Mouse (Mus musculus): Measurements from ENCODE around the gene Ccl9. TPM values are rescaled to one million over a fixed set of nuclear protein-coding genes. Genes with fewer than 3 reads are reported as not detected.

The Ccl9 gene
- total and polyA plus RNA-seq, 3 experiments: 0.67 to 0.81 TPM; not detected in 1

DNA sequence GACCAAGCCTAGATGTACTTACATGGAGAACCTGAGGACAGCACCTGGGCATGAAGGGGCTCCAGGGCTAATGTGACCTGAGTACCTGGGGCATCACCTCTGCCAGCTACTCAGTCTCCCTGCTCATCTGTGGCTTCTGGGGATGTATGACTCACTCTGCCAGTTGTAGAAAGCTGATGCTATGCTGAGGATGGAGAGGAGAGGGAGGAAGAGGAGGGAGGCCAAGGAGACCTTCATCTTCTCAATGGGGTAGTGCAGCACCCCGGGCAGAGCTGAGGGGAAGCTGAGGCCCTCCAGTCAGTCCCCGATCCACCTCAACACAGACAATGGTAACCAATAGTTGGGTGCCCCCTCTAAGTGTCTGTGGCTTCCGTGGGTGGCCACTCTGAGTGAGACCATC, 9.7 kb downstream of the Ccl9 start:
- H3K9ac ChIP-seq (ENCODE audit: insufficient read depth, low read depth): no peak overlapping the region
- no peak overlapping the region for H3K4me3 ChIP-seq (replicated peaks in 1 of 3; ENCODE audit: low read depth in 2 of 3, low read length in 2 of 3, poor library complexity in 1 of 3)
- H3K79me2 ChIP-seq (replicated peaks; ENCODE audit: control insufficient read depth, extremely low read depth, insufficient read depth, poor library complexity, severe bottlenecking): no peaks in the 10 kb centered on the region
- in situ Hi-C loops (cut with MboI; ENCODE audit: low pct_ligation_motif_present, low pct_unique_long_range_greater_than_20kb, low sequenced_read_pairs) (loop anchor here (10.0 to 25.0 kb wide), 2 partner anchors 176 to 369 kb away; partner anchors contain the start of genes Ddx52 and Wfdc21), dilution Hi-C loops (cut with MboI; ENCODE audit: extremely low pct_ligation_motif_present, extremely low pct_unique_long_range_greater_than_20kb, low sequenced_read_pairs) (no loop called here)
- peaks cover 16 to 22% of the 10 kb centered on the region in 2 experiments for H3K4me1 ChIP-seq (ENCODE audit: control insufficient read depth in 1 of 2, insufficient read depth in 2 of 2)
- peaks cover 3% of the 10 kb centered on the region for H3K27me3 ChIP-seq (replicated peaks)
- no peaks in the 10 kb centered on the region for H3K36me3 ChIP-seq (replicated peaks in 1 of 2; ENCODE audit: control insufficient read depth in 1 of 2, insufficient read depth in 1 of 2, low read length in 1 of 2)
- TF ChIP-seq IRF4 (IDR thresholded peaks at IDR 0.05; ENCODE audit: low read depth, low read length): no peak
- no peak for TF ChIP-seq MAZ (IDR thresholded peaks at IDR 0.05; ENCODE audit: low read depth, low read length)
- TF ChIP-seq CHD2 (IDR thresholded peaks at IDR 0.05; ENCODE audit: low read length): no peak
- no peak for TF ChIP-seq USF1 (IDR thresholded peaks at IDR 0.05; ENCODE audit: low read depth, low read length)
- TF ChIP-seq HCFC1 (IDR thresholded peaks at IDR 0.05; ENCODE audit: low read depth, low read length): no peak
- no peak for TF ChIP-seq ZMIZ1 (IDR thresholded peaks at IDR 0.05; ENCODE audit: low read depth, low read length)
- TF ChIP-seq NELFE (IDR thresholded peaks at IDR 0.05; ENCODE audit: low read depth, low read length): no peak
- no peak for TF ChIP-seq POLR2A (IDR thresholded peaks at IDR 0.05; ENCODE audit: low read depth, low read length)
- TF ChIP-seq SMC3 (IDR thresholded peaks at IDR 0.05; ENCODE audit: low read depth, low read length): no peak
- TF ChIP-seq E2F4 (IDR thresholded peaks at IDR 0.05; ENCODE audit: insufficient replicate concordance, low read depth, low read length): no peak
- no peak for TF ChIP-seq ELF1 (IDR thresholded peaks at IDR 0.05; ENCODE audit: low read depth, low read length)
- no peak for TF ChIP-seq KAT2A (IDR thresholded peaks at IDR 0.05; ENCODE audit: insufficient replicate concordance, low read length)
- no peak for TF ChIP-seq USF2 (conservative IDR thresholded peaks at IDR 0.05; ENCODE audit: low read depth, low read length)
- TF ChIP-seq MAFK (IDR thresholded peaks at IDR 0.05; ENCODE audit: insufficient replicate concordance, low read length): no peak
- TF ChIP-seq MXI1 (IDR thresholded peaks at IDR 0.05; ENCODE audit: low read depth, low read length): no peak
- TF ChIP-seq TBP (conservative IDR thresholded peaks at IDR 0.05; ENCODE audit: low read depth, low read length): no peak
- TF ChIP-seq CHD1 (IDR thresholded peaks at IDR 0.05; ENCODE audit: low read depth, low read length): no peak
- no peaks in the 10 kb centered on the region for H3K9me3 ChIP-seq (replicated peaks; ENCODE audit: low read length)
- DNase-seq (ENCODE audit: extremely low read depth): no peak
- no peak overlapping the region for H3K27ac ChIP-seq (ENCODE audit: insufficient read depth, low read depth)
- no peak overlapping the region for H3K4me2 ChIP-seq (ENCODE audit: insufficient read depth, low read depth, poor library complexity, severe bottlenecking)

- in situ Hi-C loops (cut with MboI; ENCODE audit: low pct_ligation_motif_present, low pct_unique_long_range_greater_than_20kb, low sequenced_read_pairs): loop anchor here (10.0 to 25.0 kb wide), 2 partner anchors 177 to 369 kb away; partner anchors contain the start of genes Ddx52 and Wfdc21
- Histone ChIP-seq H3K9ac (ENCODE audit: insufficient read depth, low read depth) (no peak overlapping the region), H3K4me2 (ENCODE audit: insufficient read depth, low read depth, poor library complexity, severe bottlenecking) (no peak overlapping the region), H3K4me1 (ENCODE audit: control insufficient read depth in 1 of 2, insufficient read depth in 2 of 2) (peaks cover 16 to 25% of the 10 kb centered on the region in 2 experiments), H3K27ac (ENCODE audit: insufficient read depth, low read depth) (no peak overlapping the region), H3K4me3 (replicated peaks in 1 of 3; ENCODE audit: low read depth in 2 of 3, low read length in 2 of 3, poor library complexity in 1 of 3) (no peak overlapping the region), H3K27me3 (replicated peaks) (peaks cover 3% of the 10 kb centered on the region), H3K36me3 (replicated peaks in 1 of 2; ENCODE audit: control insufficient read depth in 1 of 2, insufficient read depth in 1 of 2, low read length in 1 of 2) (no peaks in the 10 kb centered on the region), H3K9me3 (replicated peaks; ENCODE audit: low read length) (no peaks in the 10 kb centered on the region), H3K79me2 (replicated peaks; ENCODE audit: control insufficient read depth, extremely low read depth, insufficient read depth, poor library complexity, severe bottlenecking) (no peaks in the 10 kb centered on the region)
- dilution Hi-C loops (cut with MboI; ENCODE audit: extremely low pct_ligation_motif_present, extremely low pct_unique_long_range_greater_than_20kb, low sequenced_read_pairs): no loop called here
- TF ChIP-seq ETS1 (conservative IDR thresholded peaks at IDR 0.05; ENCODE audit: low read depth, low read length): no peak
- TF ChIP-seq JUN (IDR thresholded peaks at IDR 0.05; ENCODE audit: insufficient read depth, low read depth, low read length): no peak
- TF ChIP-seq NELFE (IDR thresholded peaks at IDR 0.05; ENCODE audit: low read depth, low read length): no peak
- TF ChIP-seq E2F4 (IDR thresholded peaks at IDR 0.05; ENCODE audit: insufficient replicate concordance, low read depth, low read length): no peak
- TF ChIP-seq USF1 (IDR thresholded peaks at IDR 0.05; ENCODE audit: low read depth, low read length): no peak
- TF ChIP-seq KAT2A (IDR thresholded peaks at IDR 0.05; ENCODE audit: insufficient replicate concordance, low read length): no peak
- no peak for TF ChIP-seq MYC (IDR thresholded peaks at IDR 0.05; ENCODE audit: low read depth, low read length)
- TF ChIP-seq SMC3 (IDR thresholded peaks at IDR 0.05; ENCODE audit: low read depth, low read length): no peak
- TF ChIP-seq HCFC1 (IDR thresholded peaks at IDR 0.05; ENCODE audit: low read depth, low read length): no peak
- TF ChIP-seq MEF2A (IDR thresholded peaks at IDR 0.05; ENCODE audit: borderline replicate concordance, low read depth, low read length): no peak
- no peak for TF ChIP-seq MAFK (IDR thresholded peaks at IDR 0.05; ENCODE audit: insufficient replicate concordance, low read length)
- no peak for TF ChIP-seq CTCF (conservative IDR thresholded peaks at IDR 0.05 in 1 of 2, IDR thresholded peaks at IDR 0.05 in 1 of 2; ENCODE audit: low read depth in 2 of 2, low read length in 2 of 2)
- no peak for TF ChIP-seq ZKSCAN1 (IDR thresholded peaks at IDR 0.05; ENCODE audit: borderline replicate concordance, low read depth, low read length)
- no peak for TF ChIP-seq MXI1 (IDR thresholded peaks at IDR 0.05; ENCODE audit: low read depth, low read length)
- no peak for TF ChIP-seq SIN3A (IDR thresholded peaks at IDR 0.05; ENCODE audit: low read length)
- TF ChIP-seq JUND (conservative IDR thresholded peaks at IDR 0.05; ENCODE audit: low read depth, low read length): no peak
- no peak for TF ChIP-seq IRF4 (IDR thresholded peaks at IDR 0.05; ENCODE audit: low read depth, low read length)
- no peak for TF ChIP-seq GABPA (IDR thresholded peaks at IDR 0.05; ENCODE audit: insufficient replicate concordance, low read depth, low read length)
- no peak for TF ChIP-seq RAD21 (IDR thresholded peaks at IDR 0.05; ENCODE audit: low read depth, low read length)
- no peak for TF ChIP-seq ZC3H11A (IDR thresholded peaks at IDR 0.05; ENCODE audit: low read depth, low read length)
- no peak for DNase-seq (ENCODE audit: extremely low read depth)
Measured at GRCm38 (mm10) chr11:83568061-83568460, 10.4 kb downstream of the Ccl9 start.
